Mouse (Mus musculus) adrenal gland, postnatal 25 days (tissue): Measurements from ENCODE around the gene C2cd4d. TPM values are rescaled to one million over a fixed set of nuclear protein-coding genes. Genes with fewer than 3 reads are reported as not detected.

Experiments used
- total RNA-seq: library from RNA; stranded (reverse); gene quantifications from 2 replicates; pipeline ENCODE4 v1.2.3, GENCODE M21; 2021

The C2cd4d gene
- total RNA-seq, 1 experiment from 2014 or later = 0.49 TPM

Other genes with a start within 250 kb of the C2cd4d start
- gene Gm10696, start 184.2 kb upstream of the C2cd4d start, total RNA-seq = not detected in 2 replicates
- gene Gm5286, start 165.7 kb upstream of the C2cd4d start, total RNA-seq = not detected in 2 replicates
- not detected in 2 replicates for gene Gm4778, start 98.4 kb upstream of the C2cd4d start, total RNA-seq
- 10.4 and 12.4 TPM in 2 replicates for gene Them4, start 52.3 kb upstream of the C2cd4d start, total RNA-seq
- not detected in 2 replicates for gene Them5, start 20.3 kb upstream of the C2cd4d start, total RNA-seq
- 13.9 and 19.0 TPM in 2 replicates for gene Rorc, start 10.4 kb downstream of the C2cd4d start, total RNA-seq
- gene Lingo4, start 36.1 kb downstream of the C2cd4d start, total RNA-seq = 0.76 and 0.90 TPM in 2 replicates
- 8.2 and 10.6 TPM in 2 replicates for gene Tdrkh, start 50.8 kb downstream of the C2cd4d start, total RNA-seq
- gene Mrpl9, start 80.9 kb downstream of the C2cd4d start, total RNA-seq = 69.6 and 71.6 TPM in 2 replicates
- not detected in 2 replicates for gene Oaz3, start 81.5 kb downstream of the C2cd4d start, total RNA-seq
- gene Celf3, start 115.9 kb downstream of the C2cd4d start, total RNA-seq = 17.7 and 28.0 TPM in 2 replicates
- gene Riiad1, start 117.9 kb downstream of the C2cd4d start, total RNA-seq = 2.2 and 4.0 TPM in 2 replicates
- gene Snx27, start 220.3 kb downstream of the C2cd4d start, total RNA-seq = 38.0 and 46.1 TPM in 2 replicates